Mouse (Mus musculus): ENCODE results near the gene Plxna4.

- TF ChIP-seq GATA1 (IDR thresholded peaks at IDR 0.05; ENCODE audit: borderline replicate concordance, low read length), result no peak
- no peak for TF ChIP-seq FLI1 (IDR thresholded peaks at IDR 0.05; ENCODE audit: low read length)
These were observed 195.7 kb downstream of the Plxna4 start for GRCm38 (mm10) chr6:32392262-32392661.
